Mouse (Mus musculus) myocyte (in vitro differentiated cells): ENCODE data around the gene Prkg1.

ENCODE experiments used
- MAX ChIP-seq: IDR thresholded peaks from one replicate; pipeline ENCODE4 v1.6.1; 2011; ENCODE audit warnings: low read depth, mild to moderate bottlenecking, control low read depth
- POLR2A ChIP-seq: IDR thresholded peaks from one replicate; pipeline ENCODE4 v1.6.1; 2011; ENCODE audit warnings: low read depth, mild to moderate bottlenecking, control low read depth, moderate library complexity; ENCODE audit not compliant: insufficient read length
- POLR2AphosphoS2 ChIP-seq: IDR thresholded peaks from one replicate; pipeline ENCODE4 v1.6.1; 2011; ENCODE audit warnings: low read depth, control low read depth; ENCODE audit not compliant: insufficient read length

GRCm38 (mm10) chr19:31514490-31514889, 250.3 kb downstream of the Prkg1 start:
- TF ChIP-seq POLR2A: no peak
- TF ChIP-seq MAX: no peak
- no peak for TF ChIP-seq POLR2AphosphoS2
